Mouse (Mus musculus) large intestine, adult 2 months (tissue): ENCODE data around the gene Thy1. TPM values are rescaled to one million over a fixed set of nuclear protein-coding genes. Genes with fewer than 3 reads are reported as not detected.

Experiments used
- DNase-seq: peaks from one replicate; pipeline ENCODE4 v3.0.0-alpha.2; 2012; ENCODE audit warnings: low read depth, low spot score
- WGBS: fragments of 180-500 bp; shearing (Covaris S2); methylation state at CpG from one replicate; pipeline ENCODE4 v1.1.7; 2018; 5-methylcytosine and 5-hydroxymethylcytosine counted together
- polyA plus RNA-seq: library from polyadenylated mRNA; depleted of rRNA; stranded (reverse); fragments of >200 nt; gene quantifications from 2 replicates; pipeline ENCODE4 v1.2.3, GENCODE M21; 2012; rRNA removed

The Thy1 gene
- polyA plus RNA-seq: 32.1 and 42.2 TPM in 2 replicates

DNA sequence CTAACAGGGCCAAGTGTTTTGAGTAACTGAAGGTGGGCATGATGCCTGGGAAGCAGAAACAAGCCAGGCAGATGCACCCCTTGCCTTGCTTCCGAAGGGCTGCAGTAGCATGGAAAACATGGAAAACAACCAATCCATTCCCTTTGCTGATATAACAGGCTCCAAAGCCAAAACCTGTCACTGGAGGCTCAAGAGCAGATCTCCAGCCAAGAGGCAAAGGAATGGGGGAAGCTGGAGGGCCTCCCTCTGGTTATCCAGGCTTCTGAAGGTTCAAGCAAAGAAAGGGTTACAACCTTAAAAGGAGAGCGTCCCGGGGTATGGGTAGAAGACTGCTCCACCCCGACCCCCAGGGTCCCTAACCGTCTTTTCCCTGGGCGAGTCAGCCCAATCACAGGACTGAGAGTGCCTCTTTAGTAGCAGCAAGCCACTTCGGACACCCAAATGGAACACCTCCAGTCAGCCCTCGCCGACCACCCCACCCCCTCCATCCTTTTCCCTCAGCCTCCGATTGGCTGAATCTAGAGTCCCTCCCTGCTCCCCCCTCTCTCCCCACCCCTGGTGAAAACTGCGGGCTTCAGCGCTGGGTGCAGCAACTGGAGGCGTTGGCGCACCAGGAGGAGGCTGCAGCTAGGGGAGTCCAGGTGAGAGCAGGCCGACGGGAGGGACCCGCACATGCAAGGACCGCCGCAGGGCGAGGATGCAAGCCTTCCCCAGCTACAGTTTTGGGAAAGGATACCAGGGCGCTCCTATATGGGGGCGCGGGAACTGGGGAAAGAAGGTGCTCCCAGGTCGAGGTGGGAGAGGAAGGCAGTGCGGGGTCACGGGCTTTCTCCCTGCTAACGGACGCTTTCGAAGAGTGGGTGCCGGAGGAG lies at the start of gene Thy1:
Gene Thy1, plus strand, starts transcription at position 549 of the 872 bp plus-strand sequence.
- no peak for DNase-seq
- 4% methylated on average over 30 of the region's 30 CpGs for WGBS

DNA sequence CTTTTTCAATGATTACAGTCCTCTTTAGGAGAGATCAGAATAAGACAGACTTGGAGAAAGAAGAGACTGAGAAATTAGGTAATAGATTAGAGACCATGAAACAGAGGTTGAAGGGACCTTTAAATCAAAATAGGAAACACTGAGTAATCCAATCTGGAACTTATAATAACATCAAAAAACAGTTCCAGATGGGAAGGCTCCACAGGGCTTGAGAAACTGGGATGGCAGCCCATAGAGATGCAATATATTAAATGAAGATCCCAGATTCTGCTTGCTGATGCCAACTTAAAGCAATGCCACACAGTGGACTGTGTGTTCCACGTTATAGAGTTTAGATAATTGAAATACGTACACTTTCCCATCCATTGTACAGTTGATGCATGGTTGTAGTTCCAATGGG lies 45.5 kb upstream of the Thy1 start:
- 74% methylated on average over 2 of the region's 2 CpGs for WGBS
- DNase-seq: no peak

DNA sequence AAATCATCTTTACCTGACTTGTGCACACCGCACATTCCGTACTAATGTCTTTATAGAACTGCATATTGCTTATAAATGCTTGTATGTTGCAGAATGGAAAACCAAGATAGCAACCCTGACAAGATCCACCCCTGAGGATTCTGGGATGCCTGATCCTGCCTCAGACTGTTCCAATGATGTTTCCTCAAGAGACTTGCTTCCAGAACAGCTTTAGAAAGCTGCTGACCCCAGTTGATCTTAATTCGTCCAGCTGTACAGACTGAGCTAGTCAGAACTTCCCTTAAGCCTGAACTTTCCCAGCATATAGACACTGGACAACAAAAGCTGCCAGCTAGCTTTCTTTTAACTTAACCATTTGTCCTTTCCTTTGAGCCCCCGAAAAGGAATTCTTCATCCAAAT lies 44.3 kb upstream of the Thy1 start:
- WGBS: 80% methylated on average over 4 of the region's 4 CpGs

GRCm38 (mm10) chr9:44004362-44004761 lies 38.8 kb upstream of the Thy1 start:
- WGBS: 49% methylated on average over 3 of the region's 3 CpGs
- DNase-seq: no peak

More for the DNA sequence above, 44.3 kb upstream of the Thy1 start:
- DNase-seq: no peak

DNA sequence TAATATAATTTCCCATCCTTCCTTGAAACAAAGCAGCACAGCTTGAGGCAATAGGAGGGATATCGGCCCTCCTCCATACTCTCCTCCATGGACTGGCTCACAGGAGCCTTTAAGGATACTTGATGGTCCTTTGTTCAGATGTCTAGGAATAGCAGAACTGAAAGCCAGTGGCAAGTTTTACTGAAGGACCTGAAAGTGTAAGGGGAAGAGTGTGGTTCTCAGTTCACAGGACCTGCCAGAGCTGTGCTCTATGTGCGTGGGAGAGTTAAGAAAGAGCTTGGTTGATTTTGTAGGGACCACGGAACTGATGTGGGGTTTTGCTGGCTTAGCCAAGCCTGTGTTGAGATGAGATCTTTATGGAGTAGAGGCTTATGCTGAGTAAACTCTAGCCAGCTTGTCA lies 37.9 kb upstream of the Thy1 start:
- no peak for DNase-seq
- 77% methylated on average over 3 of the region's 3 CpGs for WGBS

GRCm38 (mm10) chr9:44007323-44007722 lies 35.9 kb upstream of the Thy1 start:
- WGBS: 40% methylated on average over 2 of the region's 2 CpGs

DNA sequence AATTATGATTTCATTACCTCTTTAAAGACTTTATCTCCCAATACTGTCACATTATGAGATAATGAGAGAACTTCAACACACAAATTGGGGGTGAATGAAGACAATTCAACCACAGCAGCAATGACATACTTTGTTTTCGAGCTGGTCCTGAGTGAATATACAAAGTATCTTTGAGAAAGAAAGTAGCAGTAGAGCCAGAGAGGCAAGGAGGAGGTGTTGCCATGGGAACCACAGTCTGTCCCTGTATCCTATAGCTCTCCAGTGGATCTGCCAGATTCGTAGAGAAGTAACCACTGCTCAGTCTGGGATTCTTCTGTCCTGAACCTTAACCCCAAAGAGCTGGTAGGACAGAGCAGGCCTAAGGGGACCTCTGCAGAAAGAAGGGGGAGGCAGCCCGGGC lies 35.2 kb upstream of the Thy1 start:
- 76% methylated on average over 3 of the region's 3 CpGs for WGBS
- DNase-seq: no peak

More at GRCm38 (mm10) chr9:44007323-44007722, 35.9 kb upstream of the Thy1 start:
- DNase-seq: no peak

DNA sequence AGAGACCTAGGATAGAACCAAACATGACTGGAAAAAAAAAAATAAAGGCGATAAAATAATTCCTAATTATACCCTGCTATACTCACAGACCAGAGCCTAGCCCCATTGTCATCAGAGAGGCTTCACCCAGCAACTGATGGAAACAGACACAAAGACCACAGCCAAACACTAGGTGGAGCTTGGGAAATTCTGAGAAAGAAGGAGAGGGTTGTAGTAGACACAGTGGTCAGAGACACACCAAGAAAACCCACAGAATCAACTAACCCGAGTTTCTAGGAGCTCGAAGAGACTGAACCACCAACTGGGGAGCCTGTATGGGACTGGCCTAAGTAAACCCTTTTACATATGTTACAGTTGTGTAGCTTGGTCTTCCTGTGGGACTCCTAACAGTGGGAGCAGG lies 32.3 kb upstream of the Thy1 start:
- no peak for DNase-seq

DNA sequence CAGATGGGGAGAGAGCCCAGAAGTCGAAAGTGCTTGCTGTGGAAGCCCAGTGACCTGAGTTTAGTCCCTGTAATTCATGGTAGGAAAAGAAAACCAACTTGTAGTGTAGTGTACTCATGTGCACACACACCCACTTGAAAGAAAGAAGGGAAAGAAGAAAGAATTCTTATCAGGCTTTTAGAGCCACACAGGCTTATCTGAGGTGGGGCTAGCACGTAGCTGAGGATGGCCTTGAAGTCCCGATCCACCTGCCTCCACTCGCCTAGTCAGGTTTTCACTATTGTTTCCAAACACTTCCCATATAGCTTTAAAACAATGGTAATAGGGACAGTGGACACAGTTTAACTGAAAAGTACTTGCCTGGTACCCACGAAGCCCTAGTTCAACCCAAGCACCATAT lies 31.5 kb upstream of the Thy1 start:
- 44% methylated on average over 5 of the region's 5 CpGs for WGBS
- no peak for DNase-seq

More for the DNA sequence above, 32.3 kb upstream of the Thy1 start:
- 68% methylated on average over 3 of the region's 3 CpGs for WGBS

- WGBS: 69% methylated on average over 6 of the region's 6 CpGs
- DNase-seq: no peak
Measured at GRCm38 (mm10) chr9:44012164-44012563, 31.0 kb upstream of the Thy1 start.

GRCm38 (mm10) chr9:44012761-44013301 lies 30.4 kb upstream of the Thy1 start:
- WGBS: 30% methylated on average over 8 of the region's 8 CpGs
- no peak for DNase-seq

DNA sequence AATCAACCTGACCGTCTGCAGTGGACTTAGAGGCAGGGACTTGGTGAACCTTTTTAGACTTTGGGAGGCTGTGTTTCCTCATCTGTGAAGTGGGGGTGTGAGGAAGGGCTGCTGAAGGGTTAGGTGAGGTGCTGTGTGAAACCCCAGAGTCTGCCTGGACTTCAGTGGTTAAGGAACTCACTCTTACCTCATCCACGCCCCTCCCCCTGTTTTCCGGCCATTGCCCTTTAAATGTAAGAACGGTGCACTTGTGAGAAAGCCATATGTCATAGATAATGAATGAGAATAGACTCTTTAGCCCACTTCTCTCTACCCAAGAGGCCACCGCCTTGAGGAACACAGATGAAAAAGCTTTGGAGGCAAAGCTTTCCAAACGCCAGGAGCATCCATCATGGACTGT lies 29.4 kb upstream of the Thy1 start:
- DNase-seq: no peak
- 63% methylated on average over 6 of the region's 6 CpGs for WGBS

DNA sequence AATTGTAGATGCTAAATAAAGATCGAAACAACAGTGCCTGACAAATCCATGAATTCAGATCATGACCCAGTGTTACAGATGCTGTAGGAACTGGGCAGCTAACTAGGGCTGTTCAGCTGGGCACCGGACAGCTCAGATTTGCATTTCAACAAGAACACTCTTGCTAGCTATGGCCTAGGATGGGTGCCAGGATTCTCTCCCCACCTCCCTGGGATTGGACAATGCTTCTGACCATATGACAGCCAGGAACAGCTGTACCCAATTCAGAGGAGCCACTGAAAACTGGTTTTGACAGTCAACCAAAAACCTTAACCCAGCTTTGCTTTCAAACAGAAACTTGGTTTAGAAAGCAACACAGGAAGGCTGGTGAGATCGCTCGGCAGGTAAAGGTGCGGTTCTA lies 26.9 kb upstream of the Thy1 start:
- WGBS: 58% methylated on average over 5 of the region's 5 CpGs
- DNase-seq: no peak

- no peak for DNase-seq
- 55% methylated on average over 5 of the region's 5 CpGs for WGBS
Measured at GRCm38 (mm10) chr9:44017846-44018245, 25.3 kb upstream of the Thy1 start.

DNA sequence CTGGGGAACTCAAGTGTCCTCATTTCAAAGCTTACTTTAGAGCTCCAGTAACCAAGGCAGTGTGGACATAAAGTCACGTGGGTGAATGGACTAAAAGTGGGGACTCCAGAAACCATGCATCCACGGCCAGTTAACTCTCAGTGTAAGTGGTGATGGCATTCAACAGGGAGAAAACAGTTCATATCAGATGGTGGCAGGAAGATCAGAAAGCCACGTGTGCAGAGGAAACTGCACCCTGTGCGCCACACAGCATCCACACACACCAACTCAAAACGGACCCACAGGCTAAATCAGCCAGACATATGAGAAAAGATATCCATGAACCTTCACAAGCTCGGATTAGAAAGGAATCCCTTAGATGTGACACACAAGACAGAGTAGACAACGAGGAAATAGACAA lies 23.2 kb upstream of the Thy1 start:
- no peak for DNase-seq
- 65% methylated on average over 7 of the region's 7 CpGs for WGBS

DNA sequence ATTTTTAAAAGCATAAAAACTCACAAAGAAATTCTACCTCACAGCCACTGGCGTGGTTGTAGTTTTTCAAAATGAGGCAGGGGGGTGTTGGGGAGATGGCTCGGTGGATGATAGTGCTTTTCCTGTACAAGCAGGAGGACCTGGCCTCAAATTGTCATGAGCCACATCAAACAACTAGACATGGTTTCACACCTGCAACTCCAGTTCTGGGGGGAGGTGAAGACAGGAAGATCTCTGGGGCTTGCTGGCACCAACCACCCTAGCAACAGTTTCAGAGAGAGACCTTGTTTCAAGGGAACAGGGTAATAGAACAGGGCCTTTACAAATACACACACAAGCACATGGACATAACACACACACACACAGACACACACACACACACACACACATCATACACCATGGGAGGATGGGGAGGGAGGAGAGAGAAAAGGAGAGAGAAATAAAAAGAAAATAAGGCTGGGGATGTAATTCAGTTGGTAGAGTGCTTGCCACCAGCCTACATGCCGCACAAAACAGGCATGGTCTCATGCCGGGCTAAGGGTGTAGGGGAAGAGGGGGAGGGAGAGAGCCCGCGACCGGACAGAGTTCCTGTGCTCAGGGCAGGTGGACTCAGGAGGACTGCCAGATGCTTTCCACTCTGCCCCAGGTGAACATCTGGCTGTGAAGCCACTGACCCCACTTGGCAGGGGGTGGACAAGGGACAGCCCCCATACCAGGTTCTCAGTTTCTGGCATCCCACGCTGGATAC lies 20.9 kb upstream of the Thy1 start:
- WGBS: 65% methylated on average over 8 of the region's 8 CpGs
- no peak for DNase-seq

- DNase-seq: no peak
- 75% methylated on average over 3 of the region's 3 CpGs for WGBS
Measured at GRCm38 (mm10) chr9:44024096-44024495, 19.1 kb upstream of the Thy1 start.

- DNase-seq: no peak
- WGBS: 38% methylated on average over 5 of the region's 5 CpGs
Measured at GRCm38 (mm10) chr9:44029580-44030236, 13.5 kb upstream of the Thy1 start.

- 86% methylated on average over 4 of the region's 4 CpGs for WGBS
- no peak for DNase-seq
Measured at GRCm38 (mm10) chr9:44030646-44031045, 12.5 kb upstream of the Thy1 start.

DNA sequence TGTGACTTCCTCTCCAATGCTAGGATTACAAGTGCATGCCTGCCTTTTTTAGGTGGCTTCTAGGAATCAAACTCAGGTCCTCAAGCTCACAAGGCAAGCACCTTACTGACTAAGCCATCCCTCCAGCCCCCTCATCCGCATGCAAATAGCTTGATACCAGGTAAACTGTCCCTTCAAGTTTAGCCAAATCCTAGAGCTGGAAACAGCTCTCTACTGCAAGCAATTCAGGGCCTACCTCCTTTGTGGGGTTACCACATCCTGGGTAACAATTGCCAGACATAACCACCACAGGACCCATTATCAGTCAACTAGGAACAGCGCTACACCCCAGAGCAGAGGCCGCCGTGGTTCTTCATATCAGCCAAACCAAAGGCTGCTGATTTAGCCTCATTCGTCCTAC lies 12.1 kb upstream of the Thy1 start:
- no peak for DNase-seq
- WGBS: 67% methylated on average over 5 of the region's 5 CpGs
